Mouse (Mus musculus): Measurements from ENCODE around the gene Fcer1g.

GRCm38 (mm10) chr1:171209409-171209808, 24.8 kb downstream of the Fcer1g start:
- TF ChIP-seq POLR2A (IDR thresholded peaks at IDR 0.05; ENCODE audit: borderline replicate concordance, extremely low read depth, insufficient read depth, insufficient read length, poor library complexity, severe bottlenecking) (no peak), CTCF (IDR thresholded peaks at IDR 0.05; ENCODE audit: borderline replicate concordance, extremely low read depth, insufficient read depth, insufficient read length) (no peak)
